Mouse (Mus musculus) megakaryocyte, adult 5-6 weeks (primary cell): ENCODE data around the gene Adra1b. TPM values are rescaled to one million over a fixed set of nuclear protein-coding genes. Genes with fewer than 3 reads are reported as not detected.

Experiments used
- ATAC-seq: 2 replicates; pipeline ENCODE4 v1.8.0; 2016; ENCODE audit warnings: mild to moderate bottlenecking, inconsistent platforms; ENCODE audit not compliant: poor library complexity, severe bottlenecking
- total RNA-seq, 2 experiments: library from RNA; stranded (forward) in 1 of 2; stranded (reverse) in 1 of 2; fragments of 153-499, 151-499 nt in 1 of 2; fragments of 221-1000, 200-1000 nt in 1 of 2; gene quantifications; 2 replicates each; pipeline versions ENCODE4 v1.2.3 to v1.2.4; 2015 to 2017

Adra1b gene
- total RNA-seq (2015) (not detected in 2 replicates), total RNA-seq (2017) (not detected in 2 replicates)

DNA sequence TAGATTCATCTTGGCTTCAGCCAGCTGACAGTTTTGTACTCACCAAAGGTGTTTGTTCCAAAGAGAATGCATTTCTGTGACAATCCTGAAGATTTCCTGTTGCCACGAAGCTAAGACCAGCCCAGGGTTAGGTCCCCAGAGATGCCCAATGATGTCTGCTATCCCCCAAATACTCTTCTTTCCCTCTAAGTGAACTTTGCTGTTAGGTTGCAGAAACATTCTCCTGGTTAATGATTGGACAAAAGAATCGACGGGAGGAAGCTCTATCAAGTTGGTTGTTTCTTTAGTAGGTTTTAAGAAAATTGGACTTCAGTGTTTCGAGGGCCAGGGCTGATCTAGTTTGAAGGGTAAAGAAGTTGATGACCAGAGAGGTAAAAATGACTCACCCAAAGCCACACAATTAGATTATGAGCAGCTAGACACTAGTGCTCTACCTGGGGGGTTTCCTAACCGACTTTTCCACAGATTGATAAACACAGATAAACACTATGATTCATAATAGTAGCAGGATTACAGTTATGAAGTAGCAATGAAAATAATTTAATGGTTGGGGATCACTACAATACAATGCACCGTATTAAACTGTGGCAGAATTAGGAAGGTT lies at the start of gene Adra1b:
TSS of gene Adra1b (minus strand) at position 160 of the 604 bp plus-strand sequence.
- no peak for ATAC-seq

DNA sequence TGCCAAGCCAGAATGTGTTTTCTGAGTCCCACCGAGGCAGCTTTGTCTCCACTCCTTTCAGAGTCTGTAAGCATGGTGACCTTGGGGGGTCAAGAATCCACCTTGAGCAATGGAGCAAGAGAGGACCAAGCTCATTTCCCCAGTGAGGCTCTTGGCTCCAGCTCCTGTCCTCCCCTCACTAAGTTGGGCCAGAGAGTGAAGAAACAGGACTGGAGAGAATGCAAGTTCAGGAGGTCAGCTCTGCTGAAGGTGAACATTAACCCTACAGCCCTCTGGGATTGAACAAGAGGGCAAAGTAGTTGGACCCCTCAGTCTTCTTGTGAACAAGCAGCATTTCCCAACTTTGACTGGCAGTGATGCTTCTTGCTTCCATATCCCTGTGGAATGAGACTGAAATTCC lies 49.3 kb upstream of the Adra1b start:
- ATAC-seq: no peak

DNA sequence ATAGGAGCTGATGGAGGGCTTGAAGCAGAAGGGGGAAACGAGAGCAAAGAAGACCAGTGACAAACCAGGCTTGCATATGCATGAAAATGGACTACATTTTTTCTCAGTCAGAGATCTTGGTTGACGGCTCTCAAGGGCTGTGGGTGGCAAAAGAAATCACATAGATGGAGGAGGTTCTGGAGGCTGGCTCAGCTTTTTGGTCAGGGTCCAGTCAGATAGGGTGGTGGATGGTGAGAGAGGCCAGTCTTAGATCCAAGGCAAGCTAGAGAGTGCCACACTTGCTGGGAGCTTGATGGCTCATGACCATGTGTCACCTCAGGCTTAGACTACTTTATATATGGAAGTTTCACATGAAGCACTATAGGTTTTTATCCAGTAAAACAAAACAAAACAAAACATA lies 42.8 kb upstream of the Adra1b start:
- no peak for ATAC-seq

DNA sequence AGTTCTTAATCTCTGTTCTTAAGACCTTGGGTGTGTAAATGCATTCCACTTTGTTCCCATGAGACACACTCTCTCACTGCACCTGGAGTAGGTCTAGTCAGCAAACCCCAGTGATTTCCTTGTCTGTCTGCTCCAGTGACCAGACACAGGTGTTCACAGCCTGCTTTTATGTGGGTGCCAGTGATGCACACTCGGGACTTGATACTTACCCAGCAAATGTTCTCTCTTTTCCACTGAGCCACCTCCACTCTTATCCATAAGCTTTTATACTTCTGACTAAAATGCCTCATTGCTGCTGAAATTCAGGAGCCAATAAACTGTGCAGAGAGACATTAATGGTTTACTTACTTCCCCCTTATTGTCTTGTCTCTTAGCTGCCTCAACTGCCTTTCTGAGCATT lies 42.2 kb upstream of the Adra1b start:
- ATAC-seq: no peak

DNA sequence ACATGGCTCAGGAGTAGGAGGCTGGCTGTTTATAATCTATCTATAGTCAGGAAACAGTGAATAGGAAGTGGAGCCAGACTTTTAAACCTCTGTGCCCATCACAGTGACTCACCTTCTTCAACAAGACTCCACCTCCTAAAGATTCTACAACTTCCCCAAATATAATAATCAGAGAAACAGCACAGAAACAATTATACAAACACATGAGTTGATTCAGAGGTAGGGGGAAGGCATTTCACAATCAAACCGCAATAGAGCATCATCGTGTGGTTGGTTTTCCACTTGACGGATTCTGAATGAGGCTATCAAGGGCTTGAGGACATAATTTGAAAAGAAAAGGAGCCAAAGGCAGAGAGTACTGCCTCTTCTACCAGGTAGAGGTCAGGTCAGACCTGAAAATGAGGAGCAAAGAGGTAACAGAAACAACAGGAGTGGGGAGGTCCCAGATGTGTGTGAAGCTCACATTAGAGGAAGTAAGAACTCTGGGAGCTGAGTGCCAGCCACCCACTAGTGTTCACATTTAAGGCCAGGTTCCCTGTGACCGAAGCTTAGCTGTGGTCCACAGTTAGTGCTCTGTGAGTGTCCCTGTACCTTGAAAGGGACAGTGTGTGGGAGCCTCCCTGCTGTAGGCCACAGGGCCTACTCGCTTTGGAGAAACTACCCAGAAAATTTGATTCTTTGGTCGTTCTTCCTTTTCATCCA lies 39.6 kb upstream of the Adra1b start:
- peak; percentile 77 for ATAC-seq

DNA sequence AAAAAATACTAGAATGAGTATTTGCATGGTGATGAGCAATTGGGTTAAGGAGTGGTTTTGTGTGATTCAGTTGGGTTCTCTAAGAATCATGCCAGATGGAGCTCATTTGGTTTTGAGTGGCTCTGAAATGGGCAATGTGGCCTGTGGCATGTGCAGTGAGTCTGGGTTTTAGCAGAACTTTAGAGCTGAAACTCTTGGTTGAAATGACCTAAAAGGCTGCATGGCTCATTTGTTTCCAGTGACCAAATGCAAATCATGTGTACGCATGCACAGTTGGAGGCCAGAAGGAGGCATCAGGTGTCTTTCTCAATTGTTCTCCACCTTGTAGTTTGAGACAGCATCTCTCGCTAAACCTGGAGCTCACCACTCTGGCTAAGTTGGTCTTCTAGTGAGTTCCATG lies 35.0 kb upstream of the Adra1b start:
- ATAC-seq: no peak

DNA sequence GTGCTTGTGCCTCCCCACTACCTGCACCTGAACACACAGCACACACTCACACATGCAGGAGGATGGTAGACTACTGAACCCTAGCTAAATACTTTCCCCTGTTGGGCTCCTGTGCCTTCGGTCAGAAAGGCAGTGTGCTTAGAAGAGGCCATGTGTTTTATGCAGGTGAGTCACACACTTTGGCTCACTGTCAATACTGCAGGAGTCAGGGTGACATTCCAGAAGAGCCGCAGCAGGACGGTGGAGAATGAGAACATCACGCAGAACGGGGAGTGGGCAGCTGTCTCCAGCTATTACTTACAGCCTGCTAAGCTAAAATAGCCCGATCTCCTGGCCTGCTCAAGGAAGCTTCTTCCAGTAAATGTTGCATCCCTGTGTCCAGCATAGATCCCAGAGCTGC lies 32.5 kb upstream of the Adra1b start:
- ATAC-seq: no peak

DNA sequence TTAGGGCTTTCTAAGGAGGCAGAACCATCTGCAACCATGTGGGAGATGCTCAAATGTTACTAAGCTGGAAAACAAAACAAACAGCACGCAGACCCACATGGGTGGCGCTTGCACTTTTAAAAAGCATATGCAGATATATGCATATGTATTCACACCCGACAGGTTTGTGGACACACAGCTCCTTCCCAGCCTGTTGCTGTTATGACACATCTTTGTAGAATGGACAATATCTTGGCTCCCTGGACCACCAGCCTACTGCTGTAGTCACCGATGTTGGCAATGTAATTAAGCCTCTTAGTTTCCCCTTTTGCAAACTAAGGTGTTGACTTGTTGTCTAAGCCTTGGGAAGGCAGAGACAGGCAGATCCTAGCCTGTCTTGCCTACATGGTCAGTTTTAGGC lies 32.0 kb upstream of the Adra1b start:
- ATAC-seq: no peak

DNA sequence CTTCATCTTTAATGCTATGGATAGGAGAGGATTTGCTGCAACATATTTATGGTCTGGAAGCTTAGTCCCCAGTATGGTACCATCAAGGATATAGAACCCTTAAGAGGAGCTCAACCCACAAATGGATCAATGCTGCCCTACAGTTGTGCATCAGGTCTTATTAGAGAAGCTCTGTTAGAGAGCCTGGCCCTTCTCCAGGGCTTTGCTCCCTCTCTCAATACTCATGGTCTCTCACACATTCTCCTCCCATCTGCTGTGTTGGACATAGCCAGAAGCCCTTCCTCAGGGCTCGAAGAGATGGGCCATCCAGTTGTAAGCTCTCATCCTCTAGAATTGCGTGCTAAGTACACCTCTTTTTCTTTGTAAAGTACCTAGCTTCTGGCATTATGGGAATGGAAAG lies 29.2 kb upstream of the Adra1b start:
- ATAC-seq: no peak

DNA sequence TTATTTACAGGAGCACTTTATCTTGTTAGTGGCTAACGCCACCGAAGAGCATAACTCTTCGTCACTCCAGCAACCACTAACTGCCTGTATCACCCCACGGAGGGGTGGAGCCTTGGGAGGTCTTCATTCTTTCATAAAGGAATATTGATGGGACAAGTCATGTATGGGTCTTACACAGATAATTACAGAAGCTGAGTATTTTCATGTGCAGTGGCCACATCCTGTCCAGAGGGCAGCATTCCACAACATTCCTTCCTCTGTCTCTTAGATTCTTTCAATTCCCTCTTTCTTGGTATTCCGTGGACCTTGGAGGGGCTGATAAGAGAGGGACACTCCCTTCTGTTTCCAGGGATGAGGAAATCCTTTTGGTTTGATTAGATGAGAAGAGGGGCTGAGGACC lies 28.7 kb upstream of the Adra1b start:
- ATAC-seq: no peak

DNA sequence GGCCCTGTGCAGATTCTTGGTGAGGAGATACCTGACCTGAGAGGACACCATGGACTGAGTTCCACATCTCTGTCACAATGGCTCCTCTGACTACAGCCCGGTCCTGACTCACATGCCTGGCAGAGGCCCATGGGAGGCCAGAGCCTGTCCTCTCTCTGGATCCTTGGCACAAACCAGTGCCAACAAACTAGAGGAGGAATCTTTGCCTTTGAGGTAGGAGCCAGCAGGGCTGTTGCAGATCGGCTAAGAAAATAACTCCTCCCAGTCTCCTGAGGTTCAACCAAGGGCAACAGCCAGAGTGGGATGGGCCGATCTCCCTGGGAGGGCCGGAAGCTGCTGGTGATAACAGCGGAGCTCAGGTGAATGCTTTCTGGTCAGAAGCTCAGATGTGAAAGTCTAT lies 28.2 kb upstream of the Adra1b start:
- ATAC-seq: no peak

DNA sequence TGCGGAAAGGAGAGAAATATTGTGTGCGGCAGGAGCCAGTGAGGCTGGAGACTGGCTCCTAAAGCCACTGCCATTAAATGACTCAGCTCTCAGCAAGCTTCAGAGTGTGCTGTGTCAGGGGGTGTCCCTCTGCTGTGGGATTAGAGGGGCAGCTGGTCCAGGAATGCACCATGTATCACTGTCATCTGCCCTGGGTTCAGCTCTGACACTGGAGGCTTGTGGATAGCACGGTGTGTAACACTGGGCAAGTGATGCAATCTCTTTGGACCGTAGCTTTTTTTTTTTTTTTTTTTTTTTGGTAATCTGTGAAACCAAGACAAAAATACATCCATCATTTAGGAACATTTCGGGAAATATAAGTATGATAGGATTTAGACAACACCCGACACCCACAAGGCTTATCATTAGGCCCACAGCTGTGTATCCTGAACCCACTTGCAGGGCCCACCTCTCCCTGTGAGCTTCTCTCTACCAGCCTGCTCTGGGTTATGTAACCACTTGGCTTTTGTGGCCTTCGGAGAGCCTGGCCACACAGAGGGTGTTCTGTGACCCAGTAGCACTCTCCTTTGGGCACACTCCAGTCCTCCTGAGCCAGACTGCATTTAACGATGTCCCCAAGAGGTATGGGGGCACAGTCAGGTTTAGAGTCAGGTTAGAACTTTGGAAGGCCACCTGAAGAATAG lies 26.3 kb upstream of the Adra1b start:
- no peak for ATAC-seq

DNA sequence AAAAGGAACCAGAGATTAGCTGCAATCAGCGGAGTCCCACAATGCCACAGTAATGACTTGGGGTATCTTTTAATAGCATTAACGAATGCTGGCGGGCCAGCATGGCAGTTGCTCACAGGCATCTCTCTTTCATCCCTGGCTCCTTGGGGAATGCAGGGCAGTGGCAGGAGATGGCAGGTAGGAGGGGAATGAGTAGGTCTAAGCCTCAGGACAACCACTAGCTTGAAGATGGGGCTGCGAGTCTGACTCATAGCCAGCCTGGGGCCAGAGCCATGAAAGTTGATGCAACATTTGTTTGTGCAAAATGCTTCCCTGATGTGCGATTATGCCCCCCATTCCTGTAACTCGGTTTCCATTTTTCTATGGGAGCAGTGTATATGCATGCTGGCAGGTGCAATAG lies 25.2 kb upstream of the Adra1b start:
- no peak for ATAC-seq

DNA sequence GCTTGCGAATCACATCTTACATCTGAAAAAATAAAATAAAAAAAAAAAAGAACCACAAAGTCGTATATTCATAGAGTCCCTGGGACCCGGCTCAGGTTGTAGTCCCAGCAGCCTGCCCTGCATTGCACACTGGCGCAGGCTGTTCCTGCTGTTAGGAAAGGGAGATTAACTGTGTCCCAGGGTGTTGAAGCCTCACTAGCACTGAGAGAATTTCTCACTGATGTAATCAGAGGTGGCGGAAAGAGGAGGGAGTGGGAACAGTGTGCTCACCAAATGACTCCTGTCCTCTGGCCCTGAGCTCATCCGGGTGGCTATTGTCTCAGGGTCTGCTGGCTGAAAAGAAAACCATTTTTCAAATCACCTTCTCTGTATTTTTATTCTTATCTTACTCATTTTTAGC lies 24.6 kb upstream of the Adra1b start:
- no peak for ATAC-seq

DNA sequence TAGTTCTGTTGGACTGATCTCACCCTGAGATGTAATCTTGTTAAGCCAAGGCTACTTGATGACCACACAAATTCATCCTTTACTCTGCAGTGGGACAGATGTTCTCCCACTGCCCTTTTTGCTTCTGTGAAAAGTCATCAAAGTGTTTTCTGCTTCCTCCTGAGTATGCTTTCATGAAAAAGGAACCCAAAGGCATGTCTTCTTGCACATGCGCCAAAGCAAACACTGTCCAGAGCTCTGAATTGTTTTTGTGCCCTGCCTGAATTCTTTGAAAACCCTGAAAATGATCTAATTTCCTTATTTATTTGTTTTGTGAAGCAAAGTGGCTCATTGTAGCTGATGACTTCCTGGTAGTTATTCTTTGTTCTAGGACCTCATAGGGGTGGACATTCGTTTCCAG lies 20.7 kb upstream of the Adra1b start:
- ATAC-seq: no peak

DNA sequence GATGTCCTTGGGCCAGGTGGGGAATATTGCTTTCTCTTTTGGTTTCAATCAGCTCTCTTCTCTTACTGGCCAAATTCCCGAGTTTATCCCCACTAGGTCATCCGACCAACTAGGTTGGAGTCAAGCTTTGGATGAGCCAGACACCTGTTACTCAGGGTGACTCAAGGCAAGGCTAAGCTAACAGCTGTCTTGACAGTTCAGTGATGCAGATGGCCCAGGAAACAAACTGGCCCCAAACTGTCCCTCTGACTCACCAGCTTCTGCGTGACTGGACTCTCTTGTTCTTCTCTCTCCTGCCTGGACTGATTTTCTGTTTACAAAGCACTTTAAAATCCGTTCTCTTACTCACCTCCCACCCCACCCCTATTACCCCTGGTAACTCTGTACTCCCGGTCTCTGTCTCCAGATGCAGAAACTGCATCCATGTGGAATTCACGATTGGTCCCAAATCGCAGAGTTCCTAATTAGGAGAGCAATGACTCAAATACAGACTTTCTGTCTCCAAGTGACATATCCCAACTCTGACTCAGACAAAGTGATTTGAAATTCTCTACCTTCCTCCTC lies 18.6 kb upstream of the Adra1b start:
- ATAC-seq: no peak

DNA sequence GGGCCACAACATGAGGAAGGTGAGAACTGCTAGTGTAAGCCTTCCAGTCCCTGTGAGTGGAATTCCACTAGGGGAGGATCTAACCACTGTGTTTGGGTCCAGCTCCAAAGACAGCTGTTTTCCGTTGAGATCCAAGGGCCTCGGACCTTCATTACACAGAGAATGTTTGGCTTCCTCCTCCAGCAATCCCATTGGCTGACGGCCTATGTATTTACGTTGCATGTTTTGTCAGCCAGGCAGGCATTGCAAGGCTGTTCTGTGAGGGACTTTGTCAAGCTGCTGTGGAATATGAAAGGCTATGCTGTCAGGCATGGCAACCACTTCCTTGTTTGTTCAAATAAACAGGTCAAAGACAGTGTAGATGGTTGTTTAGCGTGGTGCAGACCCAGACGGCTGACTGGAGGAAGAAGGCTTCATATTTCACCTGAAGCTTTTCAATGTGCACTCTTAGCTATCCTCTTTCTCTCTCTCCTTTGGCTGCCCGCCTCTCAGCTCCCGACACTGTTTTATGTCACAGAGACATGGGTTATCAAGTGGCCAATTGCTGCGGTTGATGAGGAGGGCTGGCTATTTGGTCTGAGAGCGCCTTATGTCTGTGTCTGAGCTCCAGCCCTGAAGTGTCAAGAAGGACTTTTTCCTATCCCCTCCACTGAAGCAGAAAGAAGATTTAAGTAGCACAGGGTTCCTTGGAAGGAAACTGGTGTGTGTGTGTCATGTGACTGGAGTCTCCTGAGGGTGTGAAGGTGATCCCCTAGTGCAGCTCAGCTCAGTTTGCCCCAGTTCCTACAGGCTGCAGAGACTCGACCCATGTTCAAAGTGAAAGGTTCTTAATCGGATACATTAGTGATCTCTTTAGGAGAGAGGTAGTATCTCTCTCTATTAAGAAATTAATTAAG lies 13.8 kb upstream of the Adra1b start:
- ATAC-seq: no peak

DNA sequence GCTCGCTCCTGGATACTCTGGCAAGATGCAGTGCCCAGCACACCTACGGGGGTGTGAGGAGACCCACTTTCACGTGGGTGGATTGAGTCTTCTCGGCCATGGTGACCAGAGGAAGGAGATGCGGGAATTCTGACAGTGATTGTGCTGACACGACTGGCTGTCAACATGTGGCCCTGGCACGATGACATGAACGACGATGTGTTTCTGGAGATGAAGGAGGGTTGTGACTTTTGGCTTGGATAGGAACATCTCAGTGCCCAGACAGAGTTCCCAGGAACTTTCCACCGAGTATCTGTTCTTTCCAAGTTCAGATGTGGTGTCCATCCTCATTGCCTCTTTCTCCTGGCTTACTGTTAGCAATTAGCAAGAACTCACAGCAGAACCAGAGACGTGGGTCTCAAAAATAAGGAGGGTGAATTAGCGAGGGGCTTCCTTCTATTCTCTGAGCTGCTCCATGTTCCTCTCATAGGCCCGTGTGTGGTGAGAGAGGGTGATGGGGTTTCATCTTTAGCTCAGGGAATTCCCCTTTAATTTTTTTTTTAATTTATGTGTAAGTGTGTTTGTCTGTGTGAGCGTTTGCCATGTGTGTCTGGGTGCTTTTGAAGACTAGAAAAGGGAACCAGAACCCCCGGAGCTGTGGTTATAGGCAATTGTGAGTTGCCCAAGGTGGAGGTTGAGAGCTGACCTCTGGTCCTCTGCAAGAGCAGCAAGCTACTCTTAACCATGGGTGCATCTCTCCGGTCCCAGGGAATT lies 11.3 kb upstream of the Adra1b start:
- no peak for ATAC-seq

DNA sequence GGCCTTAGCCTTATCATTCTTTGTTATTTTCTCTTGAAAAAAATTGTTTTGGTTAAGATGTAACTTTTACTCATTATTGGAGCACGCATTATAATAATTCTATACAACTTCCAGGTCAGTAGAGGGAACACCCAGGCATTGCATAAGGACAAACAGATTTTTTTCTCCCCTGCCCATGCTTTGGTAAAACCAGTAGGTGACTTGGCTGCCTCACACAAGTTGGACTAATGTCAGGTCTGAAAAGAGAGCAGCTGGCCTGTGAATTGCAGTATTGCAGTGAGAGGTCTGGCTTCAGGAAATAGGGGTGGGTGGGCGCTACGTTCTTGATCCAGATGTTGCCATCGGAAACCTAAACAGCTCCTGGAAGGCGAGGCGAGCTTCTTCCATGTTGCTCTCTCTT lies 10.6 kb upstream of the Adra1b start:
- ATAC-seq: no peak

DNA sequence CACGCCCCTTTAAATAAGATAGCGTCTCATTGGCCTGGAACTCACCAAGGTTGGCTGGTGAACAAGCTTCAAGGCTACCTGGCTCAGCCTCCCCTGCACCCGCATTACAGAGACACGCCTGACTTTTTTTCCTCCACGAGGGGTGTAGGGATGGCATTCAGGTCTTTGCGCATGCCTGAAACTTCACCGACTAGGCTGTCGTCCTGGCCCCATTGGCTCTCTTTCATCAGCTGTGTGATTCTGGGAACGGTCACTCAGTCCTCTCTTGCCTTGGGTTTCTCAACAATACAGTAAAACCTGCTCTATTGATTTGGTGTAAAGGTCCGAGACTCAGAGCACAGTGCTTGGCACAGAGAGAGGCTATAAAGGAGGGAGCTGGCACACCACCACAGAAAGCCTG lies 2.3 kb upstream of the Adra1b start:
- ATAC-seq: no peak
